Mouse (Mus musculus) heart, embryonic 12.5 days (tissue): ENCODE measurements at regions not wholly inside any gene's neighbourhood (a gene's known extent, or its start where the extent isn't known, plus 50 kb on each side); places are given as distances from the start of the nearest gene placed in this dataset.
A peak's percentile ranks its signal among the peaks of the same experiment; 100 is the strongest.

Source experiments
- ATAC-seq: fragments of 200-750 bp; cut with Nextera tagmentation; 2 replicates; pipeline ENCODE4 v1.8.0; 2017; ENCODE audit warnings: moderate TSS enrichment, moderate library complexity; ENCODE audit not compliant: insufficient number of reproducible peaks, low FRiP score
- H3K27ac ChIP-seq: fragments of 300-500 bp; sonication (generic); 2 replicates; pipeline ENCODE4 v1.5.1; 2016; ENCODE audit warnings: mild to moderate bottlenecking, moderate library complexity; ENCODE audit not compliant: poor library complexity, severe bottlenecking
- H3K27me3 ChIP-seq: fragments of 300-500 bp; sonication (generic); replicated peaks from 2 replicates; pipeline ENCODE4 v1.6.1; 2016; ENCODE audit warnings: mild to moderate bottlenecking, moderate library complexity
- H3K36me3 ChIP-seq: fragments of 300-500 bp; sonication (generic); 2 replicates; pipeline ENCODE4 v1.6.1; 2016; ENCODE audit warnings: mild to moderate bottlenecking, moderate library complexity
- H3K4me1 ChIP-seq: fragments of 300-500 bp; sonication (generic); replicated peaks from 2 replicates; pipeline ENCODE4 v1.6.1; 2016; ENCODE audit warnings: mild to moderate bottlenecking
- H3K4me2 ChIP-seq: fragments of 300-500 bp; sonication (generic); 2 replicates; pipeline ENCODE4 v1.6.1; 2016; ENCODE audit warnings: mild to moderate bottlenecking, moderate library complexity
- H3K4me3 ChIP-seq: fragments of 300-500 bp; sonication (generic); 2 replicates; pipeline ENCODE4 v1.5.1; 2016; ENCODE audit warnings: mild to moderate bottlenecking
- H3K9ac ChIP-seq: fragments of 300-500 bp; sonication (generic); 2 replicates; pipeline ENCODE4 v1.6.1; 2016; ENCODE audit warnings: mild to moderate bottlenecking, moderate library complexity
- H3K9me3 ChIP-seq: fragments of 300-500 bp; sonication (generic); replicated peaks from 2 replicates; pipeline ENCODE4 v1.6.1; 2016; ENCODE audit warnings: mild to moderate bottlenecking, moderate library complexity
- WGBS: fragments of 180-500 bp; shearing (Covaris S2); methylation state at CpG from one replicate; pipeline ENCODE4 v1.1.7; 2016; 5-methylcytosine and 5-hydroxymethylcytosine counted together

DNA sequence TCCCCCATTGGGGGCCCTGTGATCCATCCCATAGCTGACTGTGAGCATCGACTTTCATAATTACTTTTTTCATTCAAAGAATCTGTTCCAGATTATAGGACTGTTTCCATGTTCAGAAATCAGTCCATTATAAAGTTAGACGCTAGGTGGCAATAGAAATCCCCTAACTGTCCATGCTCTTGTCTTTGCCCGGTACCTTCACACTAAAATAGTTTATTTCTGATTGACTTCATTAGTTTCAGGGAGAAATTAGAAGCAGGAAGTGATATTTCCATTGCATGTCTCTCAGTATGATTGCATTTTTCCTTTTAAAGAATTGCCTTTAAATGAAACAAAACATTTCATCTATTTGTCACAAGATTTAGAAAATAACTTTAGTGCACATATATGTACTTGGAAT lies 131.7 kb downstream of the Fbxo8 start:
- Histone ChIP-seq H3K9ac (no peak overlapping the region), H3K4me2 (no peak overlapping the region), H3K27ac (no peak overlapping the region), H3K27me3 (no peaks in the 10 kb centered on the region), H3K9me3 (no peaks in the 10 kb centered on the region), H3K4me1 (no peaks in the 10 kb centered on the region), H3K36me3 (no peaks in the 10 kb centered on the region), H3K4me3 (no peak overlapping the region)
- WGBS: 13% methylated on average over 3 of the region's 3 CpGs
- no peak for ATAC-seq

DNA sequence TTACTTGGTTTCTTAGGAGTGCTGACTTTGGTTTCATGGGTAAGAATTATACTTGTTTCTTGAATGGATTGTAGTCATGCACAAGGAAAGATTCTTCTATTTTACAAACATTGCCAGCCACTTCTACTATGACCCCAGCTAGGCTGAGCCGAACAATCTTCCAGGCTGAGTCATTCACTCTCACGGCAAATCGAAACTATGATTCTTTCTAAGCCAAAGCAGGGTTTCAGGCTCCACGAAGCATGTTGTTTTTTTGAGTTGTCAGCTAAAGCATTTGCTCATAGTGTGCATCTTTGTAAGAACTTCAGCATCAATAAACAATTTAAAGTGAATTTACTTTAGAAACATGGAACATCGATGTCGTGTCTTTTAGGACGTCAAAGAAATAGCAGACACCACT lies 133.5 kb downstream of the Fbxo8 start:
- 67% methylated on average over 7 of the region's 7 CpGs for WGBS
- H3K9me3 ChIP-seq: no peaks in the 10 kb centered on the region
- H3K4me3 ChIP-seq: no peak overlapping the region
- no peaks in the 10 kb centered on the region for H3K27me3 ChIP-seq
- ATAC-seq: no peak
- 0 out of 2 replicates have a peak, but pooled peaks cover 2% of the 10 kb centered on the region for H3K4me1 ChIP-seq
- no peaks in the 10 kb centered on the region for H3K36me3 ChIP-seq
- no peak overlapping the region for H3K4me2 ChIP-seq
- no peak overlapping the region for H3K27ac ChIP-seq
- no peak overlapping the region for H3K9ac ChIP-seq

DNA sequence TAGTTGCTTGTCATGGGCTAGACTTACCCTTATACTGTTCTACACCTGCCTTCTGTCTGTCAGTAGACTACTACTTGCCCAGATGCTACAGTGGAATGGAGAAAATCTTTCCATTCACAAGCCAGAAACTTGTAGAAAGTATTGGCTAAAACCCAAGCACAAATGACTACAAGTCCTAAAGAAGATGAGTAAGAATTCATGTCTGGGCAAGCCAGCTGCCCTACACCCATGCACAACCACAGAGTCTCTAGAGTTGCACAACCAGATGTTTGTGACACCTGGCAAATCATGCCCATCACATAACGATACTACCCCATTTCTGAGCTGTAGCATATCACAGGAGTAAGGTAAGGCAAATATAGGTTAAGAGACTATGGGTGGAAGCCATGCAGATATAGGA lies 144.5 kb downstream of the Fbxo8 start:
- no peaks in the 10 kb centered on the region for H3K27me3 ChIP-seq
- H3K9ac ChIP-seq: no peak overlapping the region
- no peak overlapping the region for H3K4me2 ChIP-seq
- no peaks in the 10 kb centered on the region; the same call in 1 of the 2 replicates for H3K9me3 ChIP-seq
- H3K27ac ChIP-seq: no peak overlapping the region
- no peaks in the 10 kb centered on the region for H3K36me3 ChIP-seq
- no peak overlapping the region for H3K4me3 ChIP-seq
- WGBS: 84% methylated on average over 1 of the region's 1 CpGs
- no peaks in the 10 kb centered on the region for H3K4me1 ChIP-seq
- no peak for ATAC-seq

DNA sequence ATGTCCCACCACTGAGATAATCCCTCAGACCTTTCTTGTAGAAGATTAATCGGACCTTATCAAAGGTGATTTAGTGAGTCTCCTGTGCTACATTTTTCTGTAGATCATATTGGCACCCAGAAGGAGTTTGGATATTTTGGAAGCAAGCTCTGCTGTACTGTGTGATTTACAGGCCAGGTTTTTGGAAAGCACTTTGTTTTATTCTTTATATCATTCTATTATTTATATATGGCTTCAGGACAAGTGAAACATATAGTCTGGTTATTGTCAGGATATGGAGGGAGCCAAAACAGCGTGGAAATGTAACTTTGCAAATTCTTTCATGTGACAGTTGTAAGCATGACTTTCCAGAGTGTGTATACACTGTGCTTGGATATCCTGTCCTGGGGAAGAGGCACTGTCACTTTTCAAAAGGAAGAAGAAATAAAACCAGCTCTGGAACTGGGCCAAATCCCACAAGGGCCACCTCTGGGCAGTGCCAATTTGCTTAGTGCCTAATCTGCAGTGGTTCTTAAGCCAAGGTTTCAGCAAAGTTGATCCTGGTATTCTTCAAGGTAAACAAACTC lies 149.8 kb downstream of the Fbxo8 start:
- Histone ChIP-seq H3K36me3 (no peaks in the 10 kb centered on the region), H3K9me3 (no peaks in the 10 kb centered on the region), H3K4me1 (no peaks in the 10 kb centered on the region), H3K27me3 (no peaks in the 10 kb centered on the region), H3K9ac (no peak overlapping the region), H3K4me2 (no peak overlapping the region), H3K4me3 (no peak overlapping the region), H3K27ac (no peak overlapping the region)
- no peak for ATAC-seq
- WGBS: 56% methylated on average over 2 of the region's 2 CpGs

DNA sequence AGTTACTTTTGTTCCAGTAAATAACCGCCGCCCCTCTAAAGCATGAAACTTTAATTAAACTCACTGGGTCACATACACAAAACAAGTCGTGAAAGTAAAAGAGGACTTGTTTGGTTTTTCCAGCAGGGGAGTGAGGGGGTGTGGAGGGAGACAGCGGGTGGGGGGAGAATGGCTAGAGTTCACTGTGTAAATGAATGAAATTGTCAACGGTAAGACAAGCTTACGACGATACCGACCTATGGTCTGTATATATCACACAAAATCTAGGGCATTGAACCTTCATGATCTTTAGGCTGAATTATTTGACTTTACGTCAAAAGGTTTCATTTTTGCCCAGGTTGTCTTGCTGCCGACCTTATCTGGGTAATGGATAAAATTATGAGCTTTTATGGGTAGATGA lies 155.5 kb downstream of the Fbxo8 start:
- Histone ChIP-seq H3K36me3 (no peaks in the 10 kb centered on the region), H3K9ac (no peak overlapping the region), H3K4me1 (no peaks in the 10 kb centered on the region), H3K9me3 (no peaks in the 10 kb centered on the region), H3K27me3 (no peaks in the 10 kb centered on the region), H3K4me2 (no peak overlapping the region), H3K27ac (no peak overlapping the region), H3K4me3 (no peak overlapping the region)
- ATAC-seq: no peak
- 58% methylated on average over 10 of the region's 10 CpGs for WGBS

- H3K9me3 ChIP-seq: no peaks in the 10 kb centered on the region
- H3K4me1 ChIP-seq: no peaks in the 10 kb centered on the region
- 36% methylated on average over 14 of the region's 14 CpGs for WGBS
- H3K9ac ChIP-seq: no peak overlapping the region
- H3K27me3 ChIP-seq: no peaks in the 10 kb centered on the region
- H3K27ac ChIP-seq: no peak overlapping the region
- H3K36me3 ChIP-seq: no peaks in the 10 kb centered on the region
- ATAC-seq: no peak
- H3K4me2 ChIP-seq: 0 out of 2 replicates have a peak overlapping the region, but pooled peaks have one; percentile 1
- H3K4me3 ChIP-seq: no peak overlapping the region
These were observed 156.2 kb downstream of the Fbxo8 start for GRCm38 (mm10) chr8:56706941-56707706.

- WGBS: 76% methylated on average over 1 of the region's 1 CpGs
- no peaks in the 10 kb centered on the region for H3K36me3 ChIP-seq
- H3K9me3 ChIP-seq: no peaks in the 10 kb centered on the region
- no peaks in the 10 kb centered on the region for H3K4me1 ChIP-seq
- no peak overlapping the region for H3K27ac ChIP-seq
- H3K9ac ChIP-seq: no peak overlapping the region
- H3K27me3 ChIP-seq: no peaks in the 10 kb centered on the region
- H3K4me3 ChIP-seq: no peak overlapping the region
- no peak for ATAC-seq
- H3K4me2 ChIP-seq: no peak overlapping the region
These were observed 169.1 kb downstream of the Fbxo8 start for GRCm38 (mm10) chr8:56720001-56720400.

GRCm38 (mm10) chr8:56722473-56723236 lies 171.8 kb downstream of the Fbxo8 start:
- no peak overlapping the region for H3K4me3 ChIP-seq
- H3K27ac ChIP-seq: no peak overlapping the region
- H3K36me3 ChIP-seq: no peaks in the 10 kb centered on the region
- no peak overlapping the region for H3K4me2 ChIP-seq
- WGBS: 53% methylated on average over 2 of the region's 2 CpGs
- H3K4me1 ChIP-seq: no peaks in the 10 kb centered on the region
- no peaks in the 10 kb centered on the region for H3K27me3 ChIP-seq
- no peak for ATAC-seq
- H3K9me3 ChIP-seq: no peaks in the 10 kb centered on the region
- no peak overlapping the region for H3K9ac ChIP-seq

DNA sequence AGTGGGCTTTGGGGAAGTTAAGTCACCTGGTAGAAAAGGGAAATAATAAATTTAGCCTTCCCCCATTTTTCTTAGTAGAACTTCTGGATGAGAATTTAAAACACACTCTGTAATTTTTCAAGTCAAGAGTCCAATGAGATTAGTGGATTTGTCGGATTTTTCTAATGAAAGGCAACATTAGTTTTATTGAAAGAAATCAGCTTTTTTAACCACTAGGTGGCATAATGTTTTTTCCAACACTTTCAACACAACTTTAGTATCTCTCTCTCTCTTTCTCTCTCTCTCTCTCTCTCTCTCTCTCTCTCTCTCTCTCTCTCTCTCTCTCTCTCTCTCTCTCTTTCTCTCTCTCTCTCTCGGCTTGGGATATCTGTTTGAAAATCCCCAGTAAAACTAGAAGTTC lies 173.7 kb downstream of the Fbxo8 start:
- Histone ChIP-seq H3K4me3 (no peak overlapping the region), H3K27ac (no peak overlapping the region), H3K4me1 (no peaks in the 10 kb centered on the region), H3K4me2 (no peak overlapping the region), H3K36me3 (no peaks in the 10 kb centered on the region), H3K27me3 (no peaks in the 10 kb centered on the region), H3K9me3 (no peaks in the 10 kb centered on the region), H3K9ac (no peak overlapping the region)
- ATAC-seq: no peak
- 81% methylated on average over 2 of the region's 2 CpGs for WGBS

DNA sequence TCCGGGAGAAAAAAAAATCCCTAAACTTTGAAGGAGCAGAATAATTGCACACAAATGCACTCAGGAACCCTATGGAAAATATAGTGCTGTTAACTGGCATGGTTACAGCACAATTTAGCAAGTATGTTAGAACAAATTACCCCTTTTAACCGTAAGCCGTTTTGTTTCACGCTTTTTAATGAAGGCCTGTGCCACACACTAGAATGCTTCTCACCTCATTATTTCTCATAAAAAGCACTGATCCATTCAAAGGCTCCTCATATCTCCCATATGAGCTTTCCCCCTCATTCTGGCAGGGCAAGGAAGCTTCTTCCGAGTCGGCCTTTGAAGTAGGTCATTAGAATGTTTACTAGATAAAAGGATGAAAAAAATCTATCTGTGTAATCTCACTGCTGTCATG lies 182.4 kb downstream of the Fbxo8 start:
- Histone ChIP-seq H3K9me3 (no peaks in the 10 kb centered on the region), H3K27me3 (no peaks in the 10 kb centered on the region), H3K9ac (no peak overlapping the region), H3K4me2 (no peak overlapping the region), H3K36me3 (no peaks in the 10 kb centered on the region), H3K27ac (no peak overlapping the region), H3K4me1 (no peaks in the 10 kb centered on the region), H3K4me3 (no peak overlapping the region)
- ATAC-seq: no peak
- 64% methylated on average over 6 of the region's 6 CpGs for WGBS

- WGBS: 73% methylated on average over 2 of the region's 2 CpGs
- no peak for ATAC-seq
- no peak overlapping the region for H3K9ac ChIP-seq
These were observed 184.1 kb downstream of the Fbxo8 start for GRCm38 (mm10) chr8:56735021-56735420.

More at GRCm38 (mm10) chr8:56735021-56735420, 184.1 kb downstream of the Fbxo8 start:
- Histone ChIP-seq H3K4me3 (no peak overlapping the region), H3K27ac (no peak overlapping the region), H3K4me2 (no peak overlapping the region), H3K36me3 (no peaks in the 10 kb centered on the region), H3K27me3 (no peaks in the 10 kb centered on the region), H3K4me1 (no peaks in the 10 kb centered on the region), H3K9me3 (no peaks in the 10 kb centered on the region)
